Mouse (Mus musculus): ENCODE data around the gene Fiz1.

The Fiz1 gene

DNA sequence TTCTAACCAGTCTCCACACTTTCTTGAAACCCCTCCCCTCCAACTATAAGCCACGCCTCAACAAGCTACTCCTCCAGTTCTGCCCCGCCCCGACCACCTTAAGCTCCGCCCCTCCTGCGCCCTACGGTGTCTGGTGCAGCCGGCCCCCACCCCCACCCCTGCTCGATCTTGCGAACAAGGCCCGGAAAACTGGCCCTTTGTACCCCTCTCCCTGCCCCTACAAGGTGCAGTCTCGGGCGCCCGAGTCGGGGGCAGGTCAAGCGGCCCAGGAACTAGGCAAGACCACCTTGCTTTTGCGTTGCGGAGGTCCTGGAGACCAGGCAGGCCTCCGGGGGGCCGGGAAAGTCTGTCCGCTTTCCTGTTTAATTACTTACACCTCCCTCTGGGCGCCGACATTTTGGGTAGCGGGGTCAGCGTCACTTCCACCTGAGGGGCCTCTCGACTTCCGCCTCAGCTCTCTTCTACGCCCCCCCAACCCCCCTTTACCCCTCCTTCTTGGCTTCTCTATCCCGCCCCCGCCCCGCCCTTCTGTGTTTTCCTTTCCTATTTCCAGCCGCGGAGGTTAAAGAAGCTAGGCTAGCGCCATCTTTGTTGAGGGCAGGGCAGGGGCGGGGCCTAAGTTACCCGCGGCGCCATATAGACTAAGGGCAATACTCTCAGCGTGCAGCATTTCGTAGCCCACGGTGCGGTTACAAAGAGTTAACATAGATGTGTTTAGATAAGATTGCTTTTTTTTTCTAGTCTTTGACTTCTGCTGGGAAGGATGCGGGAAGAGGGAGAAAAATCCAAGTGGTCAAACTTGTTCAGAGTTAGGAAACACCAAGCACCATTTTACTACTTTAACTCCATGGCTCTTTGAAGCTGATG lies at the start of gene Fiz1, which contains the start of gene Zfp524:
TSS of gene Fiz1 (minus strand) at position 447 of the 867 bp plus-strand sequence.
TSS of gene Zfp524 (plus strand) at position 165 of the 867 bp plus-strand sequence.
- DNase-seq (ENCODE audit: extremely low spot score) = peak; percentile 98

DNA sequence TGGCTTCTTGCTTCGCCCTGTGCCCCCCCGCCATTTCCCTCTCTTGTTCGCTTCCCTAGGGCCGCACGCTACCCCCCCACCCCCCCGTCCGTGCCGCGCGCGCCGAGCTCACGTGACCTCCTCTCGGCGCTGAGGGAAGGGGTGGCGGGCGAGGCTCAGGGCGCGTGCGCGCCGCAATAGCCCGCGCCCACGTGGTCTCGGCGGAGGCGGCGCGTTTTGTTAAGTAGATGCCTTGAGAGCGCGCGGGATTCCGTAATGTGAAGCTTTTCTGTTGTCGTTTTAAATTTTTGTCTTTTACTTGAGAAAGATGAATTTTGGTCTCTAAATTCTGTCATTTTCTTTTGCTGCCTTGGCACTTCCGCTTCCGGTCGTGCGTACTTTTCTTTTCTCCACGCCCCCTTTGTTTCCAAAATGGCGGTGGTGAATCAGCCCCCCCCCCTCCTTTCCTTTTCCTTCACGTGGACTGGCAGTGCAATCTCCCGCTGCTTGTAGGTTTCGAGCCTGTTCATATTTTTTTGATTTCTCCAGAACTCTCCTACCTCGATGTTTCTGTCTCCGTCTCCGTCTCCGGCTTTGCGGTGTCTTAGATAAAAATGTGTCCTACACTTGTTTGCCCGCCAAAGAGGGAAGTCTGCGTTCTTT lies 48.0 kb upstream of the Fiz1 start:
- DNase-seq (ENCODE audit: extremely low spot score) = peak; percentile 88

DNA sequence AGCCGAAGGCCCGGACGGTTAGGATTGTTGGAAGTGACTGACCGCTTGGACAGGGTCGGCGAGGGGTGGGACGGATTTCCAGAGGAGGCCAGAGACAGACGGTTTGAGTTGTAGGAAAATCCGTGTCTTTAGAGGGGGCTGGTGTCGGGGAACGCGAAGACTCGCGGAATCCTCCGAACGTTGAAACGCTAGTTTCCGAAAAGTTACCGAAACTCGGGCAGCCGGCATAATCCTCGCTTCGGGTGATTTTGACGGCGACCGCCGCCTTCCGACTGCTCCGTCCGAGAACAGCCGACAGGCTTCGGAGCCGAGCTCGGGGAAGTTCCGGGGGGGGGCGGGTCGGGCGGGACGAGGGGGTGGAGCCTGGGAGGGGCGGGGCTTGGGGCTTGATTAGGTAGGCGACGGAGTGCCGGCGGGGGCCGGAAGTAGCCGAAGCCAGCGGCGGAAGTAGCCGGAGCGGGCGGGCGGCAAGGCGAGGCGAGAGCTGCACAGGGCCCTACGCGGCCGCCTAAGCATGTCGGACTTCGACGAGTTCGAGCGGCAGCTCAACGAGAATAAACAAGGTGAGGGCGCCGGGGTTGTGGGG lies 47.4 kb upstream of the Fiz1 start, which contains the start of gene U2af2:
TSS of gene U2af2 (plus strand) at position 370 of the 586 bp plus-strand sequence.
- peak; percentile 95 for DNase-seq (ENCODE audit: extremely low spot score)

DNA sequence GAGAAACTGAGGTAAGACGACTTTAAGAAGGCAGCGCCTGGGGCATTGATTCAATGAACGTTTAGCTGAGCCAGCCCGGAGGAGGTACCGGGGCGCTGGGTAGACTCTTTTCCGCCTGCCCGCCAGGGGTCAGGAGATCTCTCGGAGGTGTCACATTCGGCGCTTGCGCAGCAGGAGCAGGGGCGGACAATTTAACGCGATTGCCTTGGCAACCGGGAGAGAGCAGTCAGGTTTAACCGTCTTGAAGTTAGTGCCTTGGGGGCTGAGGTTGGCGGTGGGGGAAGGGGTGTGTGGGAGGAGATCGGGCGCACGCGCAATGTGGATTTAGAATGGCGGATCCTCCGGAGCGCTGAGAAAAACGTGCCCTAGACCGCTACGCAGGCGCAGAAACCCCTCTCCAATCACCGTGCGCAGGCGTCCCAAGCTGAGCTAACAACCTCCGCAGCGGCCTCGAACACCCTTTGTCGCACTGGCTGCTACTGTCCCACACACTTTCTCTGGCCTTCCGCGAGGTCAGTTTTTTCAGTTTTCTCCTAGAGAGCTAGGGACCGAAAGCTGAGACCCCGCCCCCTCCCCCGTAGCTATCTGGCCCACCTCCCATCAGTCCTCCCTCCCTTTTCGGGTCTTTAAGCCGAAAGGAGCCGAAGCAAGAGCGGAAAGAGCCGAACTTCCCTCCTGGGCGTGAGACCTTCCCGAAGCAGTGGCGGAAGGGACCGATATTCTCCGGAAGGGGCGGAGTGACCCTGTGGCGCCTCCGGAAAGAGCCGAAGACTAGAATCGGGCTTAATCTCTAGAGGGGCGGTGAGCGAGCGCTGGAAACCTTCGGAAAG lies 46.7 kb upstream of the Fiz1 start:
- peak; percentile 96 for DNase-seq (ENCODE audit: extremely low spot score)

DNA sequence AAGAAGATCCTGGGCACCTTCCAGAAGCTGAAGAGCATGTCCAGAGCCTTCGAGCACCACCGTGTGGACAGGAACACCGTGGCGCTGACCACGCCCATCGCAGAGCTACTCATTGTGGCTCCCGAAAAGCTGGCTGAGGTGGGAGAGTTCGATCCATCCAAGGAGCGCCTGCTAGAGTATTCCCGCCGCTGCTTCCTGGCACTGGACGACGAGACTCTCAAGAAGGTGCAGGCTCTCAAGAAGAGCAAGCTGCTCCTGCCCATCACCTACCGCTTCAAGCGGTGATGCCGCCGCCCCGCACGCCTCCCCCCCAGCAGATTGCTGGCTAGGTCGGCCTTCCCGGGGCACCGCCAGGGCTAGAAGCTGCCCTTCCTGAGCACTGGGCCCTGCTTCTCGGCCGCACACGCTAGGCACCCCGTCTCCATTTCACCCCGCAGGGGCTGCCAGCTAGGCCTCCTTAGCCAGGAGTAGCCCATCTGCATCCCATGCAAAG lies 45.8 kb upstream of the Fiz1 start:
- peak; percentile 81 for DNase-seq (ENCODE audit: extremely low spot score)

DNA sequence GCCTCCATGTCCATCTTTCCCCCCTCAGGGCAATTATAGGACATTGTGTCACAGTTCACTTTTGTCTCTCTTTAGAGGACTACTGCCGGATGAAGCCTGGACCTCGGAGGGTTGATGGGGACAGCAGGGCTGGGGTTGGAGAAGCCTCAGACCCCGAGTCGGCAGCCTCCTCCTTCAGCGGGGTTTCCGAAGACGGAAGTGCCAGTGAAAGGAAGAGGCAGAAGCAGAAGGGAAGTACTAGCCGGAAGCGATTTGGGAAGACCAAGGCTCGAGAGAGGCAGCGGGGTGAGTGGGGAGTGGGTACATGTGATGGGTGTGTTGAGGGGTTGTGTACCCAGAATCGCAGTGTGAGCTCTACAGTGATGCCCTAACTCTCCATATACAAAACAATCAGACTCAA lies 44.9 kb upstream of the Fiz1 start:
- DNase-seq (ENCODE audit: extremely low spot score) = no peak

DNA sequence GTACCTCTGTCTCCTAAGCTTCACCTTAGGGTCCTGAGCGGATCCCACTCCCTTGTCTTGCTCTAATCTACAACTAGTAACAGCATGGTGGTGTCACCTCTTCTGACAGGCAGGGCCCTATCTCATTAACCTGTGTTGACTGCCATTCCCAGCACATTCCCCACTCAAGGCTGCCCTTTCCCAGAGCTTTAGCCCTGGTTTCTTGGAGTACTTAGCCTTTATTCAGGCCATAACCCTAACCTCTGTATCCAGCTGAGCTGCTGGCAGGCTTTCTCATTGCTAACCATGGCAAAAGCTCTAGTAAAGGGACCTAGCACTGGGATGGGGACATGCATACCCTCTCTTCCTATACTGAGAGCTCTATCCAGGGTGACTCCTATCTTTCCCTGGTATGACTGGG lies 44.1 kb upstream of the Fiz1 start:
- no peak for DNase-seq (ENCODE audit: extremely low spot score)

DNA sequence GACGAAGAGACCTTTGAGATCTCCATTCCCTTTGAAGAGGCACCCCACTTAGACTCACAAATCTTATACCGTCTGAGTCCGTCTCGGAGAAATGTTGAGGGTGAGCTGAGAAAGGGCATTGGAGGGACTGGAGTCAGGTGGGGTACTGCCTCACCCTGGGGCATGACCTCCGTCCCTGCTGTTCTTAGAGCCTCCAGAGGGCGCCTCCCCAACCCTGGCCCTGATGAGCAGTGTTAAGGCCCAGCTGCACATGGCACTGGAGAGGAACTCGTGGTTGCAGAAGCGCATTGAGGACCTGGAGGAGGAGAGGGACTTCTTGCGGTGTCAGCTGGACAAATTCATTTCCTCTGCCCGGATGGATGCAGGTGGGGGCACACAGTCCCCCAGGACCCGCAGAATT lies 43.3 kb upstream of the Fiz1 start:
- no peak for DNase-seq (ENCODE audit: extremely low spot score)

DNA sequence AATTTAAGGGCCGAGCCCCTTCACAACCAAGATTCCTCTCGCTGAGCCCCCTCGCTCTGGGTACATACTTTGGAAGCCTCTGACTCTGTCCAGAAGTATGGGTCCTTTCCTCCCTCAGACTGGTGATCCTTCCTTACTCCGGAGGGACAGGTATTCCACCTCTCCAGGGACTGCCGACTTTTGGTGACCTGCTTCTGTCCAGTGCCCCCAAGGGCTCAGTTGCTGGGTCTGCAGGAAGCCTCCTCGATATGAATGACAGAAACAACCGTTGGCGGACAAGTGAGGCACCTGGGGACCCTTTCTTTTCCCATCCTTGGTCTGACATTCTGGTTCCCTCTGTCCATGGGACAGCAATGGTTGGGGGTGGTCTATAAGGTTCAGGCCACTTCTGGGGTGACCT lies 42.9 kb upstream of the Fiz1 start:
- no peak for DNase-seq (ENCODE audit: extremely low spot score)

DNA sequence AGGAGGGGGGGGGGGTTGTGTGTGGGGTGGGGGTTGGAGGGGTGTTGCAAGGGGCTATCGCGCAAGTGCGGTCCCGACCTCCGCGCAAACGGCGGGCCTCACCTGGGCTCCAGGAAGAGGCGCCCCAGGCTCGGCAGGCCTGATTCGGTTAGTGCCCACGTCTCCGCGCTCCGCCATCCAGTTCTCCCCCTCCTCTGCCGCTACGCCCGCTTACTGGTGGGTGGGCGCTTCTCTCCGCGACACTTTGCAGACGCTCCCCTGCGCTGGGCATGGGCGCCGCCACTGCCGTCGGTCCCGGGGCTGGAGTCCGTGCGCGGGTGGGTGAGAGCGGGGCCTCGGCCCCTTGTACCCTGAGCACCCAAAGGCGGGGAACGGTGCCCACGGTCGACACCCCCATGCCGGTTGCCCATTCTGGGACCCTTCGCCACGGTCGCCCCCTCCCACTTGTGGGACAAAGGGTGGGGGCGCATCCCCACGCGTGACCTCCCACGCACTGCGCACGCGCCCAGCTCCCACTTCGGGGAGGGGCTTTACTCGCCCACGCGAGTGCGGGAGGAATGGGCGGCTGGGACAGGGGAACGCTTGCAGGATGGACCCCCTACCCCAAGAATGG lies 42.3 kb upstream of the Fiz1 start:
- DNase-seq (ENCODE audit: extremely low spot score) = no peak

DNA sequence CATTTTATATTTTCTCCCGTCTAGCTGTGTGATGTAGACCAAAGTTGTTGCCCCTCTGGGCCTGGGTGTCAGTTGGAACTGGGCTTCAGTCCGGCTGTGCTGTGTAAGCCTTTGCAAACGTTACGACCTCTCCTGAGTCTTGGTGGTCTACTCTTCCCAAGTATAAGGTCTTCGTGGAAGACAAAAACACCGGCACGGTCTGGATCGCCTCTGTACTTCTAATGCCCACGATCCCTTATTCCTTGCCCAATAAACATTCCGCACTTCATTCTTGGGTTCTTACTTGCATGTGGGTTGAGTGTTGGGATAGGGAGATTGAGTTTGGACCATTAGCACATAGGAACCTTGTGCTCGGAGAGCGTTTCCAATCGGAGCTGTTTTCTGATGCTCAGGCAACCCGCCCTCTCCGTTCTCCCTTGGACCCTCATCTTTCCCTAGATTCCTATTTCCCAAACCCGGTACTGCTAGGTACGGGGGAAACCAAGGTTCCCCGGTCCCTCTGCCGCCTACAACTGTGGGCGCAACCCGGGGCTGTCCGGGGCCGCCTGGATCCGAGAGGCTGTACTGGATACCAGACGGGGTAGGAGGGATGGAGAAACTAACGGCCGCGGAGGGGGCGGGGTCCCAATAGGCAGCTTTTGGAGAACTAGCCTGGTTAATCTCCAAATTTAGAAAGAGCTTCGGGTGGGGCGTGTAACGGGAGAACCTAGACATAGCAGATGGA lies 39.1 kb upstream of the Fiz1 start:
- DNase-seq (ENCODE audit: extremely low spot score) = no peak

DNA sequence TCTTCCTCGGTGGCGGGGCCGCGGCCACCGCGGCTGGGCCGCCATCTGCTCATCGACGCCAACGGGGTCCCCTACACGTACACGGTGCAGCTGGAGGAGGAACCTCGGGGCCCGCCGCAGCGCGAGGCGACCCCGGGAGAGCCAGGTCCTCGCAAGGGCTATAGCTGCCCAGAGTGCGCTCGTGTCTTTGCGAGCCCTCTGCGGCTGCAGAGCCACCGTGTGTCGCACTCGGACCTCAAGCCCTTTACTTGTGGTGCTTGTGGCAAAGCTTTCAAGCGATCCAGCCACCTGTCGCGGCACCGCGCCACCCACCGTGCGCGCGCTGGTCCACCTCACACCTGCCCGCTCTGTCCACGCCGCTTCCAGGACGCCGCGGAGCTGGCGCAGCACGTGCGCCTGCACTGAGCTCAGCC lies 38.4 kb upstream of the Fiz1 start:
- no peak for DNase-seq (ENCODE audit: extremely low spot score)

DNA sequence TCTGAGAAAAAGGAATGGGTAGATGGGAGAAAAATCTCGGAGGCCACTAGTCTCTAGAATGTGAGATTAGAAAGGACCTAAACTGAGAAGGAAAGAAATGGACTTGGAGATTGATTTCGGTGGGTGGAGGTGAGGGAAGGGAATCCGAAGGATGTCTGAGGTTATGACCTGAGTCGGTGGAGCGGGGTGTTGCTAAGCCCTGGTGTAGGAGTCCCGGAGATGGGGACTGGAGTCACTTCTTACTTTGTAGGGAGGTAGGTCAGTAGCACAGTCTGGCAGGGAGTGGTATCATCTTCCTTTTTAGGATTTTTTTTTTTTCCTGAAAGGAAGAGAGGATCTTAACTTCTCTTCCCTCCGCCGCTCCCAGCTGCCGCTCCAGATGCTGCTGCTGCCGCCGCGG lies 37.9 kb upstream of the Fiz1 start:
- no peak for DNase-seq (ENCODE audit: extremely low spot score)

DNA sequence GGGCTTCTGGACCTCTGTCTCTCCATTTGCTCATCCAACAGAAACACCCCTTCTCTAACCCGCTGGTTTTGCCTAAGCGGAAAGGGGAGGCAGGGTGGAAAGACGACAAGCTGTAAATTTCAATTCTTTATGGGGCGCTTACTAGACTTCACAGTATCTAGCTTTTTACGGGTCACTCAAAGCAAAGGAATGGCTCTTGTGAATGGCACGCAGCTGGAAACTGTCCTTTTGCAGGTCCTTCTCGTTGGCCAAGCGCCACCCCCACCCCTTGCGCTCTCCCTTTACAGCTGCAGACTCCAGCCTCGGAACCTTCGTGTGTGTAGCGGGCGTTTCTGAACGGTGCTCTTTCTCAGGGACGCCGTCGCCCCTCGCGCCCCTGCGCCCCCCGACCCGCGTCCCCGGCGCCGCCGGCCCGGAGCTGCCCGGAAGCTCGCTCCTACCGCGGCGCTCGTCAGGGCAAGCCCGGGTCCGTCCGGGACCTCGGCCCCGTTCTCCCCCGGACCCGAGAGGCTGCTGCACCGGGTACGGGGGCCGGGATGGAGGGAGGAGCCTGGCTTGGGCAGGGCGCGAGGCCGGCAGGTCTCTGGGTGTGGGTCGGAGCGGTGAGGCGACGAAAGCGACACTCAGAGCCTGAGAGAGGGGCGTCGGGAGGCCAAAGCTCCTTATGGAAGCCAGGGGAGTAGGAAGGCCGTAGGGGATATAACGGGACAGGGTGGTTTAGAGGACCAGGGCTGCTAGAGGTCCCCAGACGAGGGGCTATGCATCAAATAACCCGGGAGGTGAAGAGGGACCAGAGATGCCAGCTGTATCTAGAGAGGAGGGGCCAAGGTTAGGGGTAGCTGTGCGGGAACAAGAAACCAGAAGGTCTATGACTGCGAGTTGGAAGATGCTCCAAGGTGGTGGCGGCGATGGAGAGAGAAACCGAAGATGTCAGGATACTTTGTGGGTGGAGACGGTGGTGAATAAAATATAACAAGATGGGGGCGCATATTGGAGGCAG lies 37.0 kb upstream of the Fiz1 start, which contains the start of gene Zfp580:
TSS of gene Zfp580 (plus strand) at position 346 of the 1,000 bp plus-strand sequence.
- peak; percentile 87 for DNase-seq (ENCODE audit: extremely low spot score)

DNA sequence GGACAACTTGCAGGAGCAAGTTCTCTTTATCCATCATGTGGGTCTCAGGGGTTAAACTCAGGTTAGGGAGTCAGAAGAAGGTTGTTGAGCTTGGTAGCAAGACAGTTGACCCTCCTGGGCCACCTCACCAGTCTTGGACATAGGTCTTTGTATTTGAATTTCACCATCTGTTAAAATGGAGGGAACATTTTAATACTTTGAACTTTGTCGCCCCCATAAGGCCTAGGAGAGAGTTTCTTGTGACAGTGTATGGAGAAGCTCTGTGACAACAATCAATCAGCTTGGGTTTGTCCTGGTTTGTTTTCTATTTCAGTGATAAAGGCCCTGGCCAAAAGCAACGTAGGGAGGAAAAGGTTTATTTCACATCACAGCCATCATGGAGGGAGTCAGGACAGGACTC lies 32.8 kb upstream of the Fiz1 start:
- DNase-seq (ENCODE audit: extremely low spot score) = no peak

DNA sequence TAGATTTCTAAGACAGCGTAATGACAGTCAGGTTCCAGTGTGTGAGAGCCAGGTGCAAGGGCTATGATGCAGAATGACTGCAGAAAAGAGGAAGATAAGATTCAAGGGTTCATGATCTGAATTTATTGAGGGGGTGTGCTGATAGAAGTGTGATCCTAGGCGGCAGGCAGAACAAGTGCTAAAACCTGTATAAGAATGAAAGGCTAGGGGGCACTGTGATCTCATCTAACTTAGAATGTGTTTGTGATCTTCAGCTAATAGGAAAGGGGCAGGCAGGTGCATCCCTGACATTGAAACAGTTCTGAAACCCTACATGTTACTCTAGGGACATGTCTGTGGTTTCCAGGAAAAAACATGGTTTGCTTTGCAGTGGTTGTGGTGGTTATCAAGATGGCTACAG lies 31.6 kb upstream of the Fiz1 start:
- no peak for DNase-seq (ENCODE audit: extremely low spot score)

DNA sequence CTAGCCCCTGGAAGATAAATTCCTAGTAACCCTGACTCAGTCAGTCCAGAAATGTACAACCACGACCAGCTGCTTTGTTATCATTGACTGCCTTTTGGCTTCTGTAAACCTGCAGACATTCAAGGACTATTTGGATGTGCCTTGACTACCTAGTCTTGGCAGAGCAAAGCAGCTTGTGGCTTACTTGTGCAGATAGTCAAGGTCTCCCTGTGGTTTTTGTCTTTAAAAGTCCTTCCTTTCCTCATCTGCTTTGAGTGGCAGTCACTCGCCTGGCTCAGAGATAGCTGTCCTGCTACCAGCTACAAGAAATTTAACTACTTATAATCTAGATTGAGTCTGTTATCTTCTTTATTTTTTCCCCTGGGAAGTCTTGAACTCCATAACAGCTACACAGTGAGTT lies 30.5 kb upstream of the Fiz1 start:
- DNase-seq (ENCODE audit: extremely low spot score) = no peak

DNA sequence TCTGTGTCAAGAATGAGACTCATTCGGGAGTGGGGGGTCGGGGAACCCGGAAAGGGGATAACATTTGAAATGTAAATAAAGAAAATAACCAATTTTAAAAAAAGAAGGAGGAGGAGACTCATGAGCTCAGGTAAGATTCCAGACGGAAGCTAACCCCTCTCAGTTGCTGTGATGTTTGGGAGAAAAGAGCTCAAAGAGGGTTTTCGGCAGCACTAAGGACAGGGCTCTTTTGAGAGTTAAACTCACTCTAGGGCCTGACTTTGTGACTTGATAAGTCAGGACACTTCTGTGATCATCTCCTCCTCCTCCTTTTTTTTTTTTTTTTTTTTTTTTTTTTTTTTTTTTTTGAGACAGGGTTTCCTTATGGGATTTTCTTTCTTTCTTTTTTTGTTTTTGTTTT lies 24.4 kb upstream of the Fiz1 start:
- no peak for DNase-seq (ENCODE audit: extremely low spot score)

DNA sequence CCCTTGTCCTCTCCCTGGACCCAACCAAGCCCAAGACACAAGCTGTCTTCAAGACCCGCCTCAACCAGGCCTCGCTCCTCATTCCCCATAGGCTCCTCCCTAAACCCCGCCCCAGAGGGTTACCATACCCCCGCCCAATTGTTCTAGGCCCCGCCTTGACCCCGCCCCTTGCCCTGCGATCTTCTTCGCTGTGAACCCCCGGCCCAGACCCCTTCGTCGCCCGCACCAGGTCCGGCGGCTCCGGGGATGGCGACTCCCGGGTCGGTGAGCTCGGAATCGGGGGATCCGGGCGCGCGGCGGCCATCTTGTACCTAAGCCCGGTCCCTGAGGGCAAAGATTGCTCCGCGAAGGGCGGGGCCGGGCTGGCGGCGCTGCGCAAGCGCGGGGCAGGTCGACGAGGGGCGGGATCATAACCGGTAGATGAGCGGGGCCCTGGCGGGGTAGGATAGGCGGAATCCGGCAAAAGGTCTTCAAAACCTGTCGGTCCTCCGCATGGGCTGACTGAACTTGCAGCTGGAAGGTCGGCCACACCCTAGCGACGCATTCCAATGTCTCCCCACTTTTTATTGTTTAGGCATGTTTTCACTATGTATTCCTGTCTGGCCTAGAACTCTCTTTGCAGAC lies 23.7 kb upstream of the Fiz1 start, which contains the start of gene Zfp784:
TSS of gene Zfp784 (minus strand) at position 338 of the 624 bp plus-strand sequence.
- DNase-seq (ENCODE audit: extremely low spot score) = peak; percentile 96

All from embryo, embryonic 9.5 days (tissue).